Mouse (Mus musculus): ENCODE measurements at regions not wholly inside any gene's neighbourhood (a gene's known extent, or its start where the extent isn't known, plus 50 kb on each side); places are given as distances from the start of the nearest gene placed in this dataset.

DNA sequence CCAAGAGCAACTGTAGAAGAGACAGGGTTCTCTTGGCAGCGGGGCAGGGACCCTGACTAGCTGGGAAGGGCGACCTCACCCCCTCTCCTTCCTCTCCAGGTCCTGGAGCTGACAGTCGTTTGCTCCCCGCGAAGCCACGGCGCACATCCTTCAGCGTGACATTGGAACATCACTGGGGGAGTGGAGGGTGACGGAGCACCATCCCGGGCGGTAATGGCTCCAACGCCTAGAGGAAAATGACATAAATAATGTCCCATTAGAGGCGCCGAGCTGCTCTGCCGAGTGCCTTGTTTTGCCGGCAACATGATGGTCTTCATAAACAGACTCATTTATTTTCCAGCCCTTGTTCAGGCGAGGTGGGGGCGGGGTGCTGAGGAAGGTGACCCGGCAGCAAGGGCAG lies 62.3 kb upstream of the Ctnnbl1 start:
- Histone ChIP-seq H3K4me1 (ENCODE audit: control insufficient read depth, insufficient read depth, low read length) (no peaks in the 10 kb centered on the region), H3K9ac (ENCODE audit: low read depth, low read length) (no peak overlapping the region), H3K36me3 (ENCODE audit: control insufficient read depth, insufficient read depth, low read length) (no peaks in the 10 kb centered on the region), H3K27ac (replicated peaks; ENCODE audit: insufficient read depth, low read depth, low read length) (no peak overlapping the region), H3K79me2 (ENCODE audit: control insufficient read depth, insufficient read depth, low read length) (no peaks in the 10 kb centered on the region), H3K27me3 (ENCODE audit: control insufficient read depth, insufficient read depth, low read length) (no peaks in the 10 kb centered on the region), H3K4me3 (ENCODE audit: insufficient read depth, low read depth, low read length) (no peak overlapping the region)
- TF ChIP-seq CTCF (IDR thresholded peaks at IDR 0.05; ENCODE audit: low read depth, low read length), result no peak
- TF ChIP-seq POLR2A (IDR thresholded peaks at IDR 0.05; ENCODE audit: extremely low read depth, insufficient read depth, low read length), result no peak
- DNase-seq (ENCODE audit: extremely low read depth, low read depth, low spot score), result no peak
- WGBS, result 67% methylated on average over 19 of the region's 19 CpGs

GRCm38 (mm10) chr2:157676396-157677176 lies 60.6 kb upstream of the Ctnnbl1 start:
- Histone ChIP-seq H3K27me3 (ENCODE audit: control insufficient read depth, insufficient read depth, low read length) (no peaks in the 10 kb centered on the region), H3K36me3 (ENCODE audit: control insufficient read depth, insufficient read depth, low read length) (no peaks in the 10 kb centered on the region), H3K4me1 (ENCODE audit: control insufficient read depth, insufficient read depth, low read length) (no peaks in the 10 kb centered on the region), H3K79me2 (ENCODE audit: control insufficient read depth, insufficient read depth, low read length) (no peaks in the 10 kb centered on the region), H3K4me3 (ENCODE audit: insufficient read depth, low read depth, low read length) (no peak overlapping the region), H3K27ac (replicated peaks; ENCODE audit: insufficient read depth, low read depth, low read length) (no peak overlapping the region), H3K9ac (ENCODE audit: low read depth, low read length) (no peak overlapping the region)
- WGBS, result 49% methylated on average over 10 of the region's 10 CpGs
- no peak for TF ChIP-seq CTCF (IDR thresholded peaks at IDR 0.05; ENCODE audit: low read depth, low read length)
- DNase-seq (ENCODE audit: extremely low read depth, low read depth, low spot score), result no peak

DNA sequence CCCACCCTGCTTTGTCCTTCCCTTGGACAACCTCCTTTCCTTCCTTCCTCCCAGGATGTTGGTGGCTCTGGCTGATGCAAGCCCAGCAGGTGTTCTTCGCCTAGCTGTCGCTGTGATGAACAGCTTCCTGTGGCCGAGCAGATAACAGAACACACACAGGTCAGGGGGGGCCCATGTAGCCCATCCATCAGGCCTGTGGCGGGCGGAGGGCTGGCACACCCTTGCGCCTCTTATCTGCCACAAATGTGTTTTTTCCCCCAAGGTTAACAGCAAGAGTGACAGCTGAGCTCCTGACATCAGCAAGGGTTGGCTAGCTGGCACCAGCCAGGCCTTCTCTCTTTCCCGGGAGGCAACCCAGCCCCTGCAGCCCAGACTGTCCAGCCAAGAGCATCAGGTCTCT lies 59.9 kb upstream of the Ctnnbl1 start:
- Histone ChIP-seq H3K27ac (replicated peaks; ENCODE audit: insufficient read depth, low read depth, low read length) (no peak overlapping the region), H3K36me3 (ENCODE audit: control insufficient read depth, insufficient read depth, low read length) (no peaks in the 10 kb centered on the region), H3K4me3 (ENCODE audit: insufficient read depth, low read depth, low read length) (no peak overlapping the region), H3K9ac (ENCODE audit: low read depth, low read length) (no peak overlapping the region), H3K79me2 (ENCODE audit: control insufficient read depth, insufficient read depth, low read length) (no peaks in the 10 kb centered on the region), H3K27me3 (ENCODE audit: control insufficient read depth, insufficient read depth, low read length) (no peaks in the 10 kb centered on the region), H3K4me1 (ENCODE audit: control insufficient read depth, insufficient read depth, low read length) (no peaks in the 10 kb centered on the region)
- DNase-seq (ENCODE audit: extremely low read depth, low read depth, low spot score), result no peak
- TF ChIP-seq CTCF (IDR thresholded peaks at IDR 0.05; ENCODE audit: low read depth, low read length), result no peak
- no peak for TF ChIP-seq POLR2A (IDR thresholded peaks at IDR 0.05; ENCODE audit: extremely low read depth, insufficient read depth, low read length)
- 36% methylated on average over 7 of the region's 7 CpGs for WGBS

DNA sequence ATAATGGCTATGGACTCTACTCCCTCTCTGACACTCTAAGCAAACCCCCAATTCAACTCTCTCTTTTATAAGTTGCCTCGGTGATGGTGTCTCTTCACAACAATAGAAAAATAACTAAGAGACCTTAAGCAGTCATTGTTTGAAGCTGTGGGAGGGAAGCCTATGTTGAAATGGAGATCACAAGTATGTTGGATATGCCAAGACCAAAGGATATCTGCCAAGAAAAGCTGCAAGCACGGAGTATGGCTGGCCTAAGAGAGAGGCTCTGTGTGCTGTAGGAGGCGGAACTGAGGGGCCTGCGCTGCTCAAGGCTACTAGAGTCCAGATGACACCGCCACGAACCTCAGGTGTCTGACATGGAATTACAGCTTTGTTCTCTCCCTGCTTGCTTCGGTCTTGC lies 55.3 kb upstream of the Ctnnbl1 start:
- no peaks in the 10 kb centered on the region for H3K27me3 ChIP-seq (ENCODE audit: control insufficient read depth, insufficient read depth, low read length)
- H3K4me3 ChIP-seq (ENCODE audit: insufficient read depth, low read depth, low read length), result no peak overlapping the region
- TF ChIP-seq CTCF (IDR thresholded peaks at IDR 0.05; ENCODE audit: low read depth, low read length) (no peak), POLR2A (IDR thresholded peaks at IDR 0.05; ENCODE audit: extremely low read depth, insufficient read depth, low read length) (no peak)
- no peak overlapping the region for H3K9ac ChIP-seq (ENCODE audit: low read depth, low read length)
- no peaks in the 10 kb centered on the region for H3K4me1 ChIP-seq (ENCODE audit: control insufficient read depth, insufficient read depth, low read length)
- no peaks in the 10 kb centered on the region for H3K36me3 ChIP-seq (ENCODE audit: control insufficient read depth, insufficient read depth, low read length)
- 85% methylated on average over 7 of the region's 7 CpGs for WGBS
- no peak for DNase-seq (ENCODE audit: extremely low read depth, low read depth, low spot score)
- H3K79me2 ChIP-seq (ENCODE audit: control insufficient read depth, insufficient read depth, low read length), result no peaks in the 10 kb centered on the region
- H3K27ac ChIP-seq (replicated peaks; ENCODE audit: insufficient read depth, low read depth, low read length), result no peak overlapping the region
